Mouse (Mus musculus) left cerebral cortex, postnatal 25 days (tissue): ENCODE measurements at regions not wholly inside any gene's neighbourhood (a gene's known extent, or its start where the extent isn't known, plus 50 kb on each side); places are given as distances from the start of the nearest gene placed in this dataset.

Source experiments
- DNase-seq, 2 experiments: peaks; one replicate each; pipeline ENCODE4 v3.0.0; 2022; ENCODE audit warnings: low spot score in 2 of 2, mixed read lengths in 1 of 2
- intact Hi-C: fragments of 180-260 bp; cut with DNase I; formaldehyde crosslinking; loops from one replicate; pipeline ENCODE4 v1.15.1; 2025

DNA sequence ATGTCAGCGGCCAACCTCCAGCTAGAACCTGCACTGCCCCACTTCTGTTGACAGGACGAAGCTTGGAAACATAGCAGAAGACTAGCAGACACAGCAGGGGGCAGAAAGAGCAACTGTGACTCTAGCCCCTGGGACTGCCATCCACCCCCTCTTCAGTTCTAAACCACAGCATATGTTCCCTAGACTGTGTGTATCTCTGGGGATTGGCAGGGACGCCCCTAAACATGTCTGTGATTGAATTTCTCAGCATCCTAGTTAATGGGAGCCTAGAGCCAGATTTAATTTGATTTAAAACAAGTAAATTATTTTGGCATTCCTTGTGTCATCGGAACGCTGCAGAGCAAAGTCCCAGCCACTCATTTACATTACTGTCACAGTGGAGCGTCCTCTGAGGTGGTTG, 228.7 kb downstream of the Rps15a start:
- DNase-seq = no peak
- intact Hi-C loops = loop anchor here (10.0 kb wide), 1 partner anchor 1242 kb away; no protein-coding TSS in a partner anchor

- intact Hi-C loops = loop anchor here (2.0 to 10.0 kb wide), 4 partner anchors 176 to 1238 kb away; partner anchors contain the start of gene Xylt1
- DNase-seq = peak; percentile 87 to 91
Observed at GRCm38 (mm10) chr7:117882803-117883202, 233.2 kb downstream of the Rps15a start.

GRCm38 (mm10) chr7:117878903-117879302, 237.1 kb downstream of the Rps15a start:
- DNase-seq = peak in 1 of 2 experiments; percentile 37
- intact Hi-C loops = no loop called here

DNA sequence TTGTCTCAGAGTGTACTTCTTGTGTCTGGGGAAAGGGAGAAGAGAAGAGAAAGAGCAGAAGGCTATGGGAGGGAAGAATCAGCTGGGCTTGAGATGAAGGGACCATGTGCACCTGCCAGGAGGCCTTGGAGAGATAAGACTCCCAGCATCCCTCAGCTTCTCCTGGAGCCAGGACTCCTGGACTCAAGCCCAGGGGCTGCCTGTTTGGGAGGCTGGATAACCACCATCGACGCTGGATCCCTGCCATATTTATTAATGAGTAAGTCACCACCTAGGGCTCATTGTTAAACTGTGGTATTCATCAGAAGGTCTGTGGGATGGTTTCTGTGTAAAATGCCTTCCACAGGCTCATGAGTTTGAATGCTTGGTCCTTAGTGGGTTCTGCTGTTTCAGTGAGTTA, 240.7 kb downstream of the Rps15a start:
- intact Hi-C loops = no loop called here
- DNase-seq = no peak

- no peak for DNase-seq
- intact Hi-C loops = no loop called here
Observed at GRCm38 (mm10) chr7:117859419-117859818, 256.6 kb downstream of the Rps15a start.

GRCm38 (mm10) chr7:117855955-117856354, 260.0 kb downstream of the Rps15a start:
- DNase-seq = peak in 1 of 2 experiments; percentile 63
- intact Hi-C loops = no loop called here

DNA sequence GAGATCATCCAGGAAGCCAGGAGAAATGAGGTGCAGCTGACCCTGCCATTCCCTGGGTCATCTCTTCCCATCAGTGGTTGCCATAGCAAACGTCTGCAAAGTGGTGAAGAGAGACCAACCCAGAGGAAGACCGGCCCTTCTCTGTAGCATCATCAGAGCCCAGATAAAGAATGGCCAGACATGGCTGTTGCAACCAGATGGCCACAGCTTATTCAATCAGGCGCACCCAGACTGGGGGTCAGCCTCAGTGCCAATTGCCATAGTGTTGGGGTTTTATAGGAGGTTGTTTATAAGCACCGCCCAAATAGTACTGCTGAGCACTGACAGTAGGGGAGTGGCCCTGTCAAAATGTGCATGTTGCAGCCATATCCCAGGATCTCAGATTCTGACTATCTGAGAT, 262.3 kb downstream of the Rps15a start:
- DNase-seq = no peak
- intact Hi-C loops = no loop called here

DNA sequence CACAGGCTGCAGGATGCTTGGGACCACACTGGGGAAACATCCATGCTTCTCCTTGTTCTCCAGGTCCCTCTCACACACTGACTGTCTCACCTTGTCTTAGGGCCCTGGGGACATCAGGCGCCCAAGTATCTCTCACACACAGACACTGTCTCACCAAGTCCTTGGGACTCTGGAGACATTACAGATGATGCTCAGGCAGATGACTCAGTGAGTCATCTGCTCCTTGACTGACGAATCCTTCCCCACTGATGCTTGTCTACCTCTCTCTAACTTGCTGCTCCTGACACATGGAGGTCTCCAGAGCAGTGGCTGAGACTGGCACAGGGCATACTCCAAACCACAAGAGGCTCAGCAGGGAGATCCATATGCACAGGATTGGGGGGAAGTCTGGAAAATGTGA, 263.1 kb downstream of the Rps15a start:
- intact Hi-C loops = no loop called here
- DNase-seq = peak in 1 of 2 experiments; percentile 20

DNA sequence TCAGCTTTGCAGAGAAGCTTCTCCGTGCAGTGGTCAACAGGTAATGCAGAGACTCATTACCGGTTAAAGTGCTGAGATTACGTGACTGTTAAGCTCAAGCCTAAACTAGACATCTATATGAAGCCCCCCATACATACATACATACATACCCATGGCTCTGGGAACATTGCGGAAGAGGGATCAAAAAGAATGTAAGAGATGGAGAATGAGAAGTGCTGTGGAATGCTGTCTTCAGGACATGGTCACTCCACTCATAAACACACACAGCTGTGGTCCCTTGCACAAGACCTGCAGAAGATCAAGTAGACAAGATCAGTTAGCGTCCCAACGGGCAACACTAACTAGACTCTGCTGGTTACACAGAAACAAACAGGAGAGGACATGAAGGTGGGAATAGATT, 265.2 kb downstream of the Rps15a start:
- intact Hi-C loops = no loop called here

GRCm38 (mm10) chr7:117846041-117846440, 269.9 kb downstream of the Rps15a start:
- intact Hi-C loops = no loop called here

More for the DNA sequence above, 265.2 kb downstream of the Rps15a start:
- DNase-seq = no peak

DNA sequence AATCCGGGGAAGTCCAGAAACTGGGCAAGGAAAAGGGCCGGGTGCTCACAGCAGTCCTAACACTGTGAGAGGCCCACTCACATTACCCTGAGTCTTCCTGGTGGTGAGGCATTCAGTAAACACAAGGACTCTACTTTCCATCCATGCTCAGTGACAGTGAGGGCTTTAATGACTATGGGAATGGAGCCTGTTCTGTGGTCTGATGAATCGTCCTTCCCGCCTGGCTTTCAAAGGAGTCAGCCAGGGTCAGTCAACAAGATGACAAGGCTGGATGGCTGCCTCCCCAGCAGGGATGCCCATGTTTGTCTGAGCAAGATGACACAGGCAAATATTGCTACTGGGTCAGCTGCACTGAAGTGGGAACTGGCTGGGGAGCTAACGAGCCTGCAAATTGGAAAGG, 273.2 kb downstream of the Rps15a start:
- no peak for DNase-seq
- intact Hi-C loops = no loop called here

More at GRCm38 (mm10) chr7:117846041-117846440, 269.9 kb downstream of the Rps15a start:
- no peak for DNase-seq

- intact Hi-C loops = no loop called here
- DNase-seq = no peak
Observed at GRCm38 (mm10) chr7:117795035-117795434, 321.0 kb downstream of the Rps15a start.

GRCm38 (mm10) chr7:117793991-117794390, 322.0 kb downstream of the Rps15a start:
- no peak for DNase-seq
- intact Hi-C loops = no loop called here

GRCm38 (mm10) chr7:117792456-117792855, 323.5 kb downstream of the Rps15a start:
- no peak for DNase-seq
- intact Hi-C loops = no loop called here

DNA sequence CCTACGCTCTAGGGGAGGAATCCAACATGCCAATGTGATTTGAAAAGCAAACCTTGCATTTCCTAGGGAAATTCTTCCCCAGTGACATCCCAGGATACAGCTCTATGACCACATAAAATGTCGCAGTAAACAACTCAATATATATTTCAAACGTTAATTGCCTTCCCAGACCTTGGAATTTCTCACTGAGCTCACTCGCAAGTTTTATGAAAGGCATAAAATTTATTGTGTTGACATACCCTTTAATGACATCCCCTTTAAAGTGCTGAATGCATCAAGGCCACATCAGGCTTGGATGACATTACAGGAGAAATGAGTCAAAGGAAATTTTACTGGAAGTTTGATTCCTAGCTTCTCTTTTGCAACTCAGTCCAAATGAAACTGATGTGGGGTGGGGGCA, 337.0 kb downstream of the Rps15a start:
- intact Hi-C loops = no loop called here

GRCm38 (mm10) chr7:117777921-117778320, 338.1 kb downstream of the Rps15a start:
- intact Hi-C loops = no loop called here
- no peak for DNase-seq

More for the DNA sequence above, 337.0 kb downstream of the Rps15a start:
- DNase-seq = no peak

GRCm38 (mm10) chr7:117771836-117772235, 344.2 kb downstream of the Rps15a start:
- intact Hi-C loops = no loop called here
- no peak for DNase-seq

DNA sequence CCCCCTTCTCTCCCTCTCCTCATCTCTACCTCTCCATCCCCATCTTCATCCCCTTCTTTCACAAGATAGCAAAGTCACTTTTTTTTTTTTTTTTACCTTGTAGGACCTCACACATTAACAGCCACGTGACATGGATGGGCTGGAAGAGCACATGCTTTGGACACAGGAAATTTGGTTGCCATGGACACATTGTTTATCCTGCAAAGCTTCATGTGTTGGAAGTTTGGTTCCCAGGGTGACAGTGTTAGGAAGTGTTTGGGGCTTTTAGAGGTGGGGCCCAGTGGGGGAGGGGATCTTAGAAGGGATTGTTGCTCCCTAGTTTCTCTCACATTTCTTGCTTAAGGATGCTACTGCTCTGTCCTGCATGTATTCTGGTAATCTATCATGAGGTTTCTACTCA, 356.5 kb downstream of the Rps15a start:
- no peak for DNase-seq
- intact Hi-C loops = no loop called here

GRCm38 (mm10) chr7:117757033-117757432, 359.0 kb downstream of the Rps15a start:
- DNase-seq = no peak
- intact Hi-C loops = no loop called here

DNA sequence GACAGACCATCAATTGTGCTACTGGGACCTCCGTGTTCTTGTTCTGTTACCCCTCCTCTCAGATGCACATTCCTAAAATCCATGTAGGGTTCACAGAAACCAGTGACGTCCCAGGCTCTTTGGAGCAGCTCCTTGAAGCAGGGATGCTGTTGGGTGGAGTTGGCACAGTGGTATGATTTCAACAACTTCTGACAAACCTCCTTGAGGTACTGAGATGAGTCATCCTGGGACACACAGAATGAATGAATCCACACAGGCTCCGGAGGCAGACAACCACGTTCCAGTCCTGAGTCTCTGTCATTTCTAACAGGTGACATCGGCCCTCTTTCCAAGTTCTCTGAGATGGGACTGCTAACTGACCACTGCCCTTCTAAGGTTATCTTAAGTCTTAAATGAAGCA, 360.2 kb downstream of the Rps15a start:
- intact Hi-C loops = no loop called here
- DNase-seq = peak in 1 of 2 experiments; percentile 62

DNA sequence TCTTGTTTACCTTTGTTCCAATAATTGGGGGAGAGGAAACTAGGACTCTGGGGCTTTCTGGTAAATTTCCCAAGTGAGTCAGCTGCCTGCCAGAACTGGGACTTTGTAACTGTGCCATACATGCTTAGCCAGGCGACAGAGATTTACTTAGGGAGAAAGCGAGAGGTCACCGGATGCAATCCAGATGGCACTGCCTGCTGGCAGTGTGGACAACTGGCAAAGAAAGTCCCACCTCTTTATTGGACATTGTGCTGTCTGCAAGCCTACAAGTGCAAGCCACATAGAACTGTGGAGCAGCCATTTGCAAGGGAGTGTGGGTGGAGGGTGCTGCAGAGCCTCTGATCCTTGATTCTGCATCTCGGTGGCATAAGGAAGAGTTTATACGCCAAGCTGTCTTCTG, 362.7 kb downstream of the Rps15a start:
- peak; percentile 30 to 67 for DNase-seq
- intact Hi-C loops = no loop called here
